ENCODE assay signal across 8 mouse cellular contexts in genomic region chr2:102259139-102259538, GRCm38 (mm10).
DNase-seq lines count a peak whose midpoint lies in the region; ATAC-seq lines count a peak whose summit lies in the region.

No protein-coding gene starts in this region.

- peak; percentile 12 for DNase-seq in lung, postnatal 10 days
- no peak for DNase-seq in lung, postnatal 36 days
- peak; percentile 53 for DNase-seq in forebrain, embryonic 11.5 days (ENCODE audit: low spot score)
- DNase-seq in kidney, postnatal 4 days = peak; percentile 33 to 63
- DNase-seq in frontal cortex, postnatal 36 days (ENCODE audit: low spot score in 2 of 2) = no peak
- no peak for DNase-seq in right cerebral cortex, postnatal 14 days

- H3K9ac ChIP-seq in forebrain, embryonic 11.5 days (ENCODE audit: low read length) = peak overlapping the region; percentile 20; the same call in 1 of the 2 replicates
- 0 out of 2 replicates have a peak overlapping the region, but pooled peaks have one; percentile 18 for H3K9ac ChIP-seq in neural tube, embryonic 14.5 days (replicated peaks; ENCODE audit: low read depth, low read length)

- H3K4me3 ChIP-seq in forebrain, embryonic 11.5 days (ENCODE audit: low read depth, low read length) = no peak overlapping the region
- no peak overlapping the region for H3K4me3 ChIP-seq in neural tube, embryonic 14.5 days (ENCODE audit: low read depth, low read length)

- H3K27ac ChIP-seq in forebrain, embryonic 11.5 days (ENCODE audit: low read depth, low read length) = no peak overlapping the region
- no peak overlapping the region for H3K27ac ChIP-seq in neural tube, embryonic 14.5 days (ENCODE audit: low read depth, low read length)

- H3K9me3 ChIP-seq in forebrain, embryonic 11.5 days (ENCODE audit: control insufficient read depth, low read length) = no peaks in the 10 kb centered on the region
- H3K9me3 ChIP-seq in neural tube, embryonic 14.5 days (ENCODE audit: control insufficient read depth, low read length) = no peaks in the 10 kb centered on the region

- peaks cover 8% of the 10 kb centered on the region; the same call in 1 of the 2 replicates for H3K4me1 ChIP-seq in forebrain, embryonic 11.5 days (replicated peaks; ENCODE audit: control insufficient read depth, insufficient read depth, low read length)
- peaks cover 17% of the 10 kb centered on the region; the same call in 1 of the 2 replicates for H3K4me1 ChIP-seq in neural tube, embryonic 14.5 days (ENCODE audit: control insufficient read depth, insufficient read depth, low read length)

- ATAC-seq in forebrain, embryonic 11.5 days (replicated peaks; ENCODE audit: low FRiP score) = no peak
- ATAC-seq in hematopoietic stem cell, adult 5-6 weeks (replicated peaks in 1 of 2; ENCODE audit: insufficient read depth in 1 of 2, low FRiP score in 2 of 2, low TSS enrichment in 1 of 2, low read depth in 1 of 2, poor library complexity in 2 of 2, severe bottlenecking in 2 of 2) = peak; percentile 55 to 70
- 0 out of 2 replicates have a peak, but pooled peaks have one; percentile 28 for ATAC-seq in neural tube, embryonic 14.5 days (ENCODE audit: low read depth)

- no peaks in the 10 kb centered on the region; the same call in 1 of the 2 replicates for H3K27me3 ChIP-seq in forebrain, embryonic 11.5 days (ENCODE audit: control insufficient read depth, insufficient read depth, low read length)
- no peaks in the 10 kb centered on the region for H3K27me3 ChIP-seq in neural tube, embryonic 14.5 days (ENCODE audit: control insufficient read depth, insufficient read depth, low read length)

- no peaks in the 10 kb centered on the region for H3K36me3 ChIP-seq in forebrain, embryonic 11.5 days (ENCODE audit: control insufficient read depth, insufficient read depth, low read length)
- no peaks in the 10 kb centered on the region for H3K36me3 ChIP-seq in neural tube, embryonic 14.5 days (ENCODE audit: control insufficient read depth, insufficient read depth, low read length)

- H3K4me2 ChIP-seq in forebrain, embryonic 11.5 days (ENCODE audit: low read depth, low read length, severe bottlenecking) = peak overlapping the region; percentile 29; the same call in 1 of the 2 replicates
- H3K4me2 ChIP-seq in neural tube, embryonic 14.5 days (ENCODE audit: low read depth, low read length) = peak overlapping the region; percentile 21

- 21% methylated on average over 13 of the region's 13 CpGs for WGBS in forebrain, embryonic 11.5 days
- WGBS in neural tube, embryonic 14.5 days = 10% methylated on average over 13 of the region's 13 CpGs

Comparison
In these comparisons a context has a peak if more than half of its experiments do, and no peak if none do; other contexts are left out.
1. DNase-seq: peak in lung, postnatal 10 days (single experiment), forebrain, embryonic 11.5 days (single experiment) and kidney, postnatal 4 days (2 of 2); none in lung, postnatal 36 days (single experiment), frontal cortex, postnatal 36 days (0 of 2) and right cerebral cortex, postnatal 14 days (single experiment).